Mouse (Mus musculus): Measurements from ENCODE around the gene Saxo2. TPM values are rescaled to one million over a fixed set of nuclear protein-coding genes. Genes with fewer than 3 reads are reported as not detected.
A peak's percentile ranks its signal among the peaks of the same experiment; 100 is the strongest.

Saxo2 gene
- polyA plus RNA-seq, 1 experiment from 2014 or later = 3.4 TPM

GRCm38 (mm10) chr7:82676001-82676400, 27.7 kb upstream of the Saxo2 start:
- no peak overlapping the region for H3K4me3 ChIP-seq (ENCODE audit: low read depth, low read length)
- no peak for ATAC-seq
- H3K36me3 ChIP-seq (ENCODE audit: control insufficient read depth, insufficient read depth) = peaks cover 55% of the 10 kb centered on the region
- H3K27ac ChIP-seq (ENCODE audit: low read depth, low read length) = no peak overlapping the region
- H3K27me3 ChIP-seq (replicated peaks; ENCODE audit: control insufficient read depth, insufficient read depth, low read length) = no peaks in the 10 kb centered on the region
- TF ChIP-seq CTCF (IDR thresholded peaks at IDR 0.05; ENCODE audit: low read depth) = no peak
- H3K4me2 ChIP-seq (replicated peaks; ENCODE audit: low read depth) = no peak overlapping the region
- H3K4me1 ChIP-seq (replicated peaks; ENCODE audit: control insufficient read depth, insufficient read depth, low read length) = no peaks in the 10 kb centered on the region
- 59% methylated on average over 5 of the region's 5 CpGs for WGBS
- H3K9me3 ChIP-seq (ENCODE audit: control insufficient read depth) = no peaks in the 10 kb centered on the region
- H3K9ac ChIP-seq (ENCODE audit: low read depth, low read length) = no peak overlapping the region

- Histone ChIP-seq H3K36me3 (ENCODE audit: control insufficient read depth, insufficient read depth) (peaks cover 37% of the 10 kb centered on the region), H3K27ac (ENCODE audit: low read depth, low read length) (no peak overlapping the region), H3K27me3 (replicated peaks; ENCODE audit: control insufficient read depth, insufficient read depth, low read length) (no peaks in the 10 kb centered on the region), H3K9me3 (ENCODE audit: control insufficient read depth) (no peaks in the 10 kb centered on the region), H3K9ac (ENCODE audit: low read depth, low read length) (no peak overlapping the region), H3K4me2 (replicated peaks; ENCODE audit: low read depth) (no peak overlapping the region), H3K4me3 (ENCODE audit: low read depth, low read length) (no peak overlapping the region), H3K4me1 (replicated peaks; ENCODE audit: control insufficient read depth, insufficient read depth, low read length) (no peaks in the 10 kb centered on the region)
- ATAC-seq = peak; percentile 68; the same call in 1 of the 2 replicates
- no peak for TF ChIP-seq CTCF (IDR thresholded peaks at IDR 0.05; ENCODE audit: low read depth)
- 65% methylated on average over 3 of the region's 3 CpGs for WGBS
Measured at GRCm38 (mm10) chr7:82664604-82665003, 16.3 kb upstream of the Saxo2 start.

- Histone ChIP-seq H3K36me3 (ENCODE audit: control insufficient read depth, insufficient read depth) (peaks cover 3% of the 10 kb centered on the region; the same call in 1 of the 2 replicates), H3K4me1 (replicated peaks; ENCODE audit: control insufficient read depth, insufficient read depth, low read length) (no peaks in the 10 kb centered on the region), H3K27ac (ENCODE audit: low read depth, low read length) (peak overlapping the region; percentile 88), H3K27me3 (replicated peaks; ENCODE audit: control insufficient read depth, insufficient read depth, low read length) (no peaks in the 10 kb centered on the region), H3K4me3 (ENCODE audit: low read depth, low read length) (peak overlapping the region; percentile 82), H3K4me2 (replicated peaks; ENCODE audit: low read depth) (peak overlapping the region; percentile 90), H3K9me3 (ENCODE audit: control insufficient read depth) (no peaks in the 10 kb centered on the region), H3K9ac (ENCODE audit: low read depth, low read length) (peak overlapping the region; percentile 80; the same call in 1 of the 2 replicates)
- TF ChIP-seq CTCF (IDR thresholded peaks at IDR 0.05; ENCODE audit: low read depth) = no peak
- WGBS = 6% methylated on average over 6 of the region's 6 CpGs
- ATAC-seq = peak; percentile 85
Measured at GRCm38 (mm10) chr7:82649081-82649445, 735 bp upstream of the Saxo2 start.

- no peak for ATAC-seq
- no peaks in the 10 kb centered on the region for H3K27me3 ChIP-seq (replicated peaks; ENCODE audit: control insufficient read depth, insufficient read depth, low read length)
- peaks cover under 1% of the 10 kb centered on the region; the same call in 1 of the 2 replicates for H3K36me3 ChIP-seq (ENCODE audit: control insufficient read depth, insufficient read depth)
- H3K27ac ChIP-seq (ENCODE audit: low read depth, low read length) = no peak overlapping the region
- no peaks in the 10 kb centered on the region for H3K9me3 ChIP-seq (ENCODE audit: control insufficient read depth)
- 16% methylated on average over 4 of the region's 4 CpGs for WGBS
- peak overlapping the region; percentile 80; the same call in 1 of the 2 replicates for H3K9ac ChIP-seq (ENCODE audit: low read depth, low read length)
- no peaks in the 10 kb centered on the region for H3K4me1 ChIP-seq (replicated peaks; ENCODE audit: control insufficient read depth, insufficient read depth, low read length)
- H3K4me2 ChIP-seq (replicated peaks; ENCODE audit: low read depth) = peak overlapping the region; percentile 90
- H3K4me3 ChIP-seq (ENCODE audit: low read depth, low read length) = peak overlapping the region; percentile 82
- no peak for TF ChIP-seq CTCF (IDR thresholded peaks at IDR 0.05; ENCODE audit: low read depth)
Measured at GRCm38 (mm10) chr7:82647909-82648308, 419 bp downstream of the Saxo2 start.

- no peaks in the 10 kb centered on the region for H3K36me3 ChIP-seq (ENCODE audit: control insufficient read depth, insufficient read depth)
- no peak overlapping the region for H3K27ac ChIP-seq (ENCODE audit: low read depth, low read length)
- H3K9ac ChIP-seq (ENCODE audit: low read depth, low read length) = no peak overlapping the region
- H3K27me3 ChIP-seq (replicated peaks; ENCODE audit: control insufficient read depth, insufficient read depth, low read length) = no peaks in the 10 kb centered on the region
- H3K4me1 ChIP-seq (replicated peaks; ENCODE audit: control insufficient read depth, insufficient read depth, low read length) = no peaks in the 10 kb centered on the region
- ATAC-seq = no peak
- no peak for TF ChIP-seq CTCF (IDR thresholded peaks at IDR 0.05; ENCODE audit: low read depth)
- no peak overlapping the region for H3K4me3 ChIP-seq (ENCODE audit: low read depth, low read length)
- H3K9me3 ChIP-seq (ENCODE audit: control insufficient read depth) = no peaks in the 10 kb centered on the region
- 88% methylated on average over 3 of the region's 3 CpGs for WGBS
- H3K4me2 ChIP-seq (replicated peaks; ENCODE audit: low read depth) = no peak overlapping the region
Measured at GRCm38 (mm10) chr7:82647183-82647582, 1.1 kb downstream of the Saxo2 start.

- no peak for ATAC-seq
- H3K27me3 ChIP-seq (replicated peaks; ENCODE audit: control insufficient read depth, insufficient read depth, low read length) = no peaks in the 10 kb centered on the region
- no peaks in the 10 kb centered on the region for H3K4me1 ChIP-seq (replicated peaks; ENCODE audit: control insufficient read depth, insufficient read depth, low read length)
- no peak overlapping the region for H3K27ac ChIP-seq (ENCODE audit: low read depth, low read length)
- WGBS = 11% methylated on average over 7 of the region's 7 CpGs
- TF ChIP-seq CTCF (IDR thresholded peaks at IDR 0.05; ENCODE audit: low read depth) = no peak
- no peaks in the 10 kb centered on the region for H3K9me3 ChIP-seq (ENCODE audit: control insufficient read depth)
- no peak overlapping the region for H3K9ac ChIP-seq (ENCODE audit: low read depth, low read length)
- H3K36me3 ChIP-seq (ENCODE audit: control insufficient read depth, insufficient read depth) = no peaks in the 10 kb centered on the region
- H3K4me2 ChIP-seq (replicated peaks; ENCODE audit: low read depth) = no peak overlapping the region
- H3K4me3 ChIP-seq (ENCODE audit: low read depth, low read length) = no peak overlapping the region
Measured at GRCm38 (mm10) chr7:82625342-82625741, 23.0 kb downstream of the Saxo2 start.

- Histone ChIP-seq H3K4me1 (replicated peaks; ENCODE audit: control insufficient read depth, insufficient read depth, low read length) (no peaks in the 10 kb centered on the region), H3K27me3 (replicated peaks; ENCODE audit: control insufficient read depth, insufficient read depth, low read length) (no peaks in the 10 kb centered on the region), H3K36me3 (ENCODE audit: control insufficient read depth, insufficient read depth) (no peaks in the 10 kb centered on the region), H3K4me2 (replicated peaks; ENCODE audit: low read depth) (no peak overlapping the region), H3K9me3 (ENCODE audit: control insufficient read depth) (no peaks in the 10 kb centered on the region), H3K9ac (ENCODE audit: low read depth, low read length) (no peak overlapping the region), H3K4me3 (ENCODE audit: low read depth, low read length) (no peak overlapping the region), H3K27ac (ENCODE audit: low read depth, low read length) (no peak overlapping the region)
- 70% methylated on average over 3 of the region's 3 CpGs for WGBS
- TF ChIP-seq CTCF (IDR thresholded peaks at IDR 0.05; ENCODE audit: low read depth) = peak; percentile 54
- ATAC-seq = no peak
Measured at GRCm38 (mm10) chr7:82609629-82610028, 38.7 kb downstream of the Saxo2 start.
